Mouse (Mus musculus): Measurements from ENCODE around the gene Ggt5. TPM values are rescaled to one million over a fixed set of nuclear protein-coding genes. Genes with fewer than 3 reads are reported as not detected.

The Ggt5 gene
- polyA plus RNA-seq, 1 experiment = 4.5 TPM

GRCm38 (mm10) chr10:75605162-75605846 lies 16.2 kb downstream of the Ggt5 start:
- no peak overlapping the region for H3K4me3 ChIP-seq (replicated peaks)
- TF ChIP-seq FLI1 (IDR thresholded peaks at IDR 0.05; ENCODE audit: low read length) = no peak
- TF ChIP-seq GATA1 (IDR thresholded peaks at IDR 0.05; ENCODE audit: borderline replicate concordance, low read length) = no peak
- peaks cover 38% of the 10 kb centered on the region for H3K27me3 ChIP-seq (replicated peaks)
- no peaks in the 10 kb centered on the region for H3K9me3 ChIP-seq
- peaks cover 17% of the 10 kb centered on the region for H3K36me3 ChIP-seq (replicated peaks; ENCODE audit: low read length)
- peaks cover 10% of the 10 kb centered on the region for H3K4me1 ChIP-seq

GRCm38 (mm10) chr10:75607253-75607652 lies 18.1 kb downstream of the Ggt5 start:
- Histone ChIP-seq H3K27me3 (replicated peaks) (peaks cover 36% of the 10 kb centered on the region), H3K36me3 (replicated peaks; ENCODE audit: low read length) (peaks cover 19% of the 10 kb centered on the region), H3K4me3 (replicated peaks) (no peak overlapping the region), H3K9me3 (no peaks in the 10 kb centered on the region), H3K4me1 (peaks cover 5% of the 10 kb centered on the region; the same call in 1 of the 2 replicates)
- no peak for TF ChIP-seq FLI1 (IDR thresholded peaks at IDR 0.05; ENCODE audit: low read length)
- TF ChIP-seq GATA1 (IDR thresholded peaks at IDR 0.05; ENCODE audit: borderline replicate concordance, low read length) = no peak

GRCm38 (mm10) chr10:75608975-75609374 lies 19.8 kb downstream of the Ggt5 start:
- TF ChIP-seq FLI1 (IDR thresholded peaks at IDR 0.05; ENCODE audit: low read length) = no peak
- TF ChIP-seq GATA1 (IDR thresholded peaks at IDR 0.05; ENCODE audit: borderline replicate concordance, low read length) = no peak
- no peak overlapping the region for H3K4me3 ChIP-seq (replicated peaks)
- peaks cover 19% of the 10 kb centered on the region for H3K36me3 ChIP-seq (replicated peaks; ENCODE audit: low read length)
- H3K4me1 ChIP-seq = peaks cover 5% of the 10 kb centered on the region; the same call in 1 of the 2 replicates
- peaks cover 24% of the 10 kb centered on the region for H3K27me3 ChIP-seq (replicated peaks)
- no peaks in the 10 kb centered on the region for H3K9me3 ChIP-seq

GRCm38 (mm10) chr10:75610486-75610885 lies 21.3 kb downstream of the Ggt5 start:
- no peak overlapping the region for H3K4me3 ChIP-seq (replicated peaks)
- H3K4me1 ChIP-seq = no peaks in the 10 kb centered on the region
- peaks cover 23% of the 10 kb centered on the region for H3K27me3 ChIP-seq (replicated peaks)
- TF ChIP-seq GATA1 (IDR thresholded peaks at IDR 0.05; ENCODE audit: borderline replicate concordance, low read length) (no peak), FLI1 (IDR thresholded peaks at IDR 0.05; ENCODE audit: low read length) (no peak)
- H3K36me3 ChIP-seq (replicated peaks; ENCODE audit: low read length) = peaks cover 31% of the 10 kb centered on the region
- no peaks in the 10 kb centered on the region for H3K9me3 ChIP-seq

GRCm38 (mm10) chr10:75616044-75616443 lies 26.9 kb downstream of the Ggt5 start:
- H3K9me3 ChIP-seq = no peaks in the 10 kb centered on the region
- TF ChIP-seq GATA1 (IDR thresholded peaks at IDR 0.05; ENCODE audit: borderline replicate concordance, low read length) (no peak), FLI1 (IDR thresholded peaks at IDR 0.05; ENCODE audit: low read length) (no peak)
- H3K4me1 ChIP-seq = peaks cover 11% of the 10 kb centered on the region; the same call in 1 of the 2 replicates
- no peak overlapping the region for H3K4me3 ChIP-seq (replicated peaks)
- peaks cover 10% of the 10 kb centered on the region for H3K27me3 ChIP-seq (replicated peaks)
- peaks cover 17% of the 10 kb centered on the region for H3K36me3 ChIP-seq (replicated peaks; ENCODE audit: low read length)

- Histone ChIP-seq H3K4me1 (peaks cover 14% of the 10 kb centered on the region; the same call in 1 of the 2 replicates), H3K4me3 (replicated peaks) (no peak overlapping the region), H3K9me3 (peaks cover 7% of the 10 kb centered on the region), H3K36me3 (replicated peaks; ENCODE audit: low read length) (peaks cover 3% of the 10 kb centered on the region), H3K27me3 (replicated peaks) (no peaks in the 10 kb centered on the region)
- TF ChIP-seq FLI1 (IDR thresholded peaks at IDR 0.05; ENCODE audit: low read length) (no peak), GATA1 (IDR thresholded peaks at IDR 0.05; ENCODE audit: borderline replicate concordance, low read length) (no peak)
Measured at GRCm38 (mm10) chr10:75620818-75621217, 31.7 kb downstream of the Ggt5 start.

GRCm38 (mm10) chr10:75625920-75626319 lies 36.8 kb downstream of the Ggt5 start:
- Histone ChIP-seq H3K36me3 (replicated peaks; ENCODE audit: low read length) (no peaks in the 10 kb centered on the region), H3K9me3 (peaks cover 26% of the 10 kb centered on the region), H3K4me1 (peaks cover 13% of the 10 kb centered on the region), H3K27me3 (replicated peaks) (peaks cover 5% of the 10 kb centered on the region), H3K4me3 (replicated peaks) (no peak overlapping the region)
- TF ChIP-seq FLI1 (IDR thresholded peaks at IDR 0.05; ENCODE audit: low read length) = no peak
- no peak for TF ChIP-seq GATA1 (IDR thresholded peaks at IDR 0.05; ENCODE audit: borderline replicate concordance, low read length)

- Histone ChIP-seq H3K36me3 (replicated peaks; ENCODE audit: low read length) (no peaks in the 10 kb centered on the region), H3K9me3 (peaks cover 22% of the 10 kb centered on the region), H3K27me3 (replicated peaks) (peaks cover 8% of the 10 kb centered on the region), H3K4me3 (replicated peaks) (no peak overlapping the region), H3K4me1 (peaks cover 15% of the 10 kb centered on the region)
- TF ChIP-seq GATA1 (IDR thresholded peaks at IDR 0.05; ENCODE audit: borderline replicate concordance, low read length) (no peak), FLI1 (IDR thresholded peaks at IDR 0.05; ENCODE audit: low read length) (no peak)
Measured at GRCm38 (mm10) chr10:75626991-75627390, 37.9 kb downstream of the Ggt5 start.

GRCm38 (mm10) chr10:75627490-75627889 lies 38.4 kb downstream of the Ggt5 start:
- Histone ChIP-seq H3K27me3 (replicated peaks) (peaks cover 9% of the 10 kb centered on the region), H3K36me3 (replicated peaks; ENCODE audit: low read length) (no peaks in the 10 kb centered on the region), H3K4me1 (peaks cover 16% of the 10 kb centered on the region), H3K9me3 (peaks cover 19% of the 10 kb centered on the region), H3K4me3 (replicated peaks) (no peak overlapping the region)
- TF ChIP-seq FLI1 (IDR thresholded peaks at IDR 0.05; ENCODE audit: low read length) (no peak), GATA1 (IDR thresholded peaks at IDR 0.05; ENCODE audit: borderline replicate concordance, low read length) (no peak)

- no peaks in the 10 kb centered on the region for H3K36me3 ChIP-seq (replicated peaks; ENCODE audit: low read length)
- H3K4me3 ChIP-seq (replicated peaks) = no peak overlapping the region
- TF ChIP-seq FLI1 (IDR thresholded peaks at IDR 0.05; ENCODE audit: low read length) = no peak
- no peak for TF ChIP-seq GATA1 (IDR thresholded peaks at IDR 0.05; ENCODE audit: borderline replicate concordance, low read length)
- H3K9me3 ChIP-seq = peaks cover 19% of the 10 kb centered on the region
- H3K27me3 ChIP-seq (replicated peaks) = peaks cover 32% of the 10 kb centered on the region
- peaks cover 30% of the 10 kb centered on the region for H3K4me1 ChIP-seq
Measured at GRCm38 (mm10) chr10:75632633-75633032, 43.5 kb downstream of the Ggt5 start.
